10 mouse cellular contexts compared by ENCODE assay signal in genomic region chr10:84020023-84020620, GRCm38 (mm10).
A peak's percentile ranks its signal among the peaks of the same experiment; 100 is the strongest.
DNase-seq lines count a peak whose midpoint lies in the region; ATAC-seq and TF ChIP-seq lines count a peak whose summit lies in the region.
"Had no signal": no experiment of that assay in that cellular context is flagged by ENCODE, and none has a peak within 500 bp of the region (broad histone marks: within the 10 kb centered on the region; RNA-seq: fewer than 3 reads in every experiment).

No protein-coding gene starts in this region.

- DNase-seq in liver (peak; percentile 40), Patski (ENCODE audit: low read depth, low spot score) (no peak)
- peak; percentile 32 for DNase-seq in cerebellum, adult 8-10 months
- DNase-seq in gastrocnemius, postnatal 4 days (ENCODE audit: low spot score in 2 of 2) = peak; percentile 66 to 79
- DNase-seq in layer of hippocampus, postnatal 25 days (ENCODE audit: extremely low spot score in 1 of 2, low spot score in 1 of 2) = peak; percentile 41 to 65
- peak; percentile 57 for DNase-seq in neural tube, embryonic 11.5 days (ENCODE audit: low spot score)

- H3K36me3 ChIP-seq in liver, embryonic 12.5 days = no peaks in the 10 kb centered on the region
- H3K36me3 ChIP-seq in neural tube, embryonic 11.5 days (ENCODE audit: control insufficient read depth, insufficient read depth, low read length) = no peaks in the 10 kb centered on the region

- no peak overlapping the region for H3K27ac ChIP-seq in liver, embryonic 12.5 days
- H3K27ac ChIP-seq in neural tube, embryonic 11.5 days (ENCODE audit: low read depth, low read length) = no peak overlapping the region
- H3K27ac ChIP-seq: macrophage had no signal

- H3K4me2 ChIP-seq in liver, embryonic 12.5 days = no peak overlapping the region
- no peak overlapping the region for H3K4me2 ChIP-seq in neural tube, embryonic 11.5 days (ENCODE audit: low read depth)

- no peak overlapping the region for H3K4me3 ChIP-seq in liver, embryonic 12.5 days
- H3K4me3 ChIP-seq in neural tube, embryonic 11.5 days (ENCODE audit: low read depth, low read length) = no peak overlapping the region
- H3K4me3 ChIP-seq: erythroblast, embryonic 14.5 days had no signal

- ATAC-seq in liver, embryonic 12.5 days = no peak
- no peak for ATAC-seq in Patski
- ATAC-seq in neural tube, embryonic 11.5 days (ENCODE audit: insufficient read depth, low FRiP score, low TSS enrichment) = no peak
- no peak for ATAC-seq in inflammation-experienced regulatory T-cells, adult 6 months

- no peak overlapping the region for H3K9ac ChIP-seq in liver, embryonic 12.5 days
- H3K9ac ChIP-seq in neural tube, embryonic 11.5 days (ENCODE audit: low read length) = no peak overlapping the region

- no peaks in the 10 kb centered on the region for H3K4me1 ChIP-seq in liver, embryonic 12.5 days
- no peaks in the 10 kb centered on the region for H3K4me1 ChIP-seq in neural tube, embryonic 11.5 days (ENCODE audit: control insufficient read depth, insufficient read depth, low read length)

- CTCF ChIA-PET in Patski (lab: Charles Lee) = interaction anchor here (0.7 to 2.6 kb wide), 6 partner anchors 9 to 417 kb away, joined by 3 to 10 read pairs (median 4); no protein-coding TSS in a partner anchor

- H3K27me3 ChIP-seq in liver, embryonic 12.5 days (replicated peaks) = no peaks in the 10 kb centered on the region; the same call in 1 of the 2 replicates
- no peaks in the 10 kb centered on the region for H3K27me3 ChIP-seq in Patski
- H3K27me3 ChIP-seq in neural tube, embryonic 11.5 days (ENCODE audit: control insufficient read depth, insufficient read depth, low read length) = no peaks in the 10 kb centered on the region

- POLR2A ChIA-PET in Patski (lab: Charles Lee) = interaction anchor here (0.6 kb wide), 1 partner anchor 30 kb away, joined by 3 read pairs; no protein-coding TSS in a partner anchor

- no peaks in the 10 kb centered on the region for H3K9me3 ChIP-seq in liver, embryonic 12.5 days (replicated peaks)
- no peaks in the 10 kb centered on the region for H3K9me3 ChIP-seq in neural tube, embryonic 11.5 days (ENCODE audit: control insufficient read depth, low read length)

- TF ChIP-seq CTCF in Patski (IDR thresholded peaks at IDR 0.05) = peak; percentile 70

- in situ Hi-C loops in Patski (cut with MboI; ENCODE audit: low pct_unique_long_range_greater_than_20kb) = no loop called here

- WGBS in liver, embryonic 12.5 days (ENCODE audit: insufficient replicate concordance) = 29% methylated on average over 10 of the region's 10 CpGs
- WGBS in neural tube, embryonic 11.5 days = 50% methylated on average over 10 of the region's 10 CpGs
